Mouse (Mus musculus) neural tube, embryonic 13.5 days (tissue): ENCODE data around the gene Gpc6. TPM values are rescaled to one million over a fixed set of nuclear protein-coding genes. Genes with fewer than 3 reads are reported as not detected.

Source experiments
- ATAC-seq: fragments of 200-750 bp; cut with Nextera tagmentation; 2 replicates; pipeline ENCODE4 v1.8.0; 2017; ENCODE audit warnings: low read depth, mild to moderate bottlenecking, moderate TSS enrichment, moderate library complexity
- H3K27ac ChIP-seq: fragments of 300-500 bp; sonication (generic); replicated peaks from 2 replicates; pipeline ENCODE4 v1.5.1; 2015; ENCODE audit warnings: moderate library complexity, mild to moderate bottlenecking, inconsistent platforms
- H3K27me3 ChIP-seq: fragments of 300-500 bp; sonication (generic); 2 replicates; pipeline ENCODE4 v1.6.1; 2015; ENCODE audit warnings: mild to moderate bottlenecking, inconsistent platforms
- H3K36me3 ChIP-seq: fragments of 300-500 bp; sonication (generic); 2 replicates; pipeline ENCODE4 v1.6.1; 2015; ENCODE audit warnings: mild to moderate bottlenecking, inconsistent platforms
- H3K4me1 ChIP-seq: fragments of 300-500 bp; sonication (generic); replicated peaks from 2 replicates; pipeline ENCODE4 v1.6.1; 2015; ENCODE audit warnings: inconsistent platforms
- H3K4me2 ChIP-seq: fragments of 300-500 bp; sonication (generic); 2 replicates; pipeline ENCODE4 v1.6.1; 2015; ENCODE audit warnings: inconsistent platforms, mild to moderate bottlenecking, moderate library complexity
- H3K4me3 ChIP-seq: fragments of 300-500 bp; sonication (generic); 2 replicates; pipeline ENCODE4 v1.5.1; 2015; ENCODE audit warnings: mild to moderate bottlenecking, inconsistent platforms
- H3K9ac ChIP-seq: fragments of 300-500 bp; sonication (generic); 2 replicates; pipeline ENCODE4 v1.6.1; 2015; ENCODE audit warnings: moderate library complexity, mild to moderate bottlenecking, inconsistent platforms
- H3K9me3 ChIP-seq: fragments of 300-500 bp; sonication (generic); 2 replicates; pipeline ENCODE4 v1.6.1; 2016; ENCODE audit warnings: inconsistent platforms
- WGBS: fragments of 180-500 bp; shearing (Covaris S2); methylation state at CpG from one replicate; pipeline ENCODE4 v1.1.7; 2015; 5-methylcytosine and 5-hydroxymethylcytosine counted together
- polyA plus RNA-seq: library from polyadenylated mRNA; unstranded; fragments of >200 nt; fragmentation: Nextera tagmentation; extraction: Ambion mirVana; gene quantifications from 2 replicates; pipeline ENCODE4 v1.2.1, GENCODE M21; 2015

The Gpc6 gene
- polyA plus RNA-seq, 1 experiment from 2014 or later: 22.1 TPM

DNA sequence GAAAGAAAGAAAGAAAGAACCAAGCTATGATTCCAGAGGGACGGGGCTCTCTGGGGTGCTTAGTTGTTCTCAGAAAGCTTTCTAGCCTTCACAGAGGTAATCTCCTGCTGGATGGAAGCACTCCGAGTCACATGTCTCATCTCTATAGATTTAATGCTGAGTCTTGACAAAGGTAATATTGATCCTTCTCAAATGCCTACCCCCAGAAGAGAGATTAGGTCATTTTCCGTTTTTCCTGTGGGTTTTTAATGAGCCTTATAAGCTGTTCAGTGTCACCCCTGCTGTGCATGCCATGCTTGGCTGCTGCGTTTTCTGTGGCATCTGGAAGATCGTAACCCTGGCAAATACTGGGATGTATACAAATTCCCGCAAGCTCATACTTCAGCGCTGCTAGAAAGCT, 527.0 kb downstream of the Gpc6 start:
- no peaks in the 10 kb centered on the region for H3K27me3 ChIP-seq
- H3K9me3 ChIP-seq: no peaks in the 10 kb centered on the region
- H3K36me3 ChIP-seq: no peaks in the 10 kb centered on the region
- peak; percentile 69; the same call in 1 of the 2 replicates for ATAC-seq
- H3K4me3 ChIP-seq: no peak overlapping the region
- H3K27ac ChIP-seq: no peak overlapping the region
- no peak overlapping the region for H3K9ac ChIP-seq
- peak overlapping the region; percentile 20; the same call in 1 of the 2 replicates for H3K4me2 ChIP-seq
- WGBS: 44% methylated on average over 7 of the region's 7 CpGs
- H3K4me1 ChIP-seq: peaks cover 4% of the 10 kb centered on the region

DNA sequence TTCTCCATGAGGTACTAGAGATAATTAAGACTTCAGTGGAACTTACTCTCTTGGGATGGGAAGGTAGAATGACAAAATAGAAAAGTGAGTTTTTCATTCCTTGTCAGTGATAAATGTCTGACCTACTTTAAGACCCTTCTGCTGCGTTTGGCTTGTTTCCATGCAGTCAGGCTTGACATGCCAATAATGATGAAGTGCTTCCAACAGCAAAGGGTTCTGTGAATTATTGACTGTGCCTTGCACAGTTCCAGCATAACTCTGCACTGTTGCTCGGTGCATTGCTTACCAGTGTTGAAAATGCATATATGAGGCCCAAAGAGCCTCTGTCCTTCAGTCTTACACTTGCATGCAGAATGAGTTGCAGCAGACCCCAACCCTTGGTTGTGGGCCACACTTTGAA, 548.3 kb downstream of the Gpc6 start:
- H3K4me1 ChIP-seq: no peaks in the 10 kb centered on the region
- no peak overlapping the region for H3K4me2 ChIP-seq
- no peak overlapping the region for H3K9ac ChIP-seq
- no peak overlapping the region for H3K4me3 ChIP-seq
- 63% methylated on average over 2 of the region's 2 CpGs for WGBS
- no peaks in the 10 kb centered on the region for H3K27me3 ChIP-seq
- H3K27ac ChIP-seq: no peak overlapping the region
- no peaks in the 10 kb centered on the region for H3K9me3 ChIP-seq
- ATAC-seq: no peak
- no peaks in the 10 kb centered on the region for H3K36me3 ChIP-seq

DNA sequence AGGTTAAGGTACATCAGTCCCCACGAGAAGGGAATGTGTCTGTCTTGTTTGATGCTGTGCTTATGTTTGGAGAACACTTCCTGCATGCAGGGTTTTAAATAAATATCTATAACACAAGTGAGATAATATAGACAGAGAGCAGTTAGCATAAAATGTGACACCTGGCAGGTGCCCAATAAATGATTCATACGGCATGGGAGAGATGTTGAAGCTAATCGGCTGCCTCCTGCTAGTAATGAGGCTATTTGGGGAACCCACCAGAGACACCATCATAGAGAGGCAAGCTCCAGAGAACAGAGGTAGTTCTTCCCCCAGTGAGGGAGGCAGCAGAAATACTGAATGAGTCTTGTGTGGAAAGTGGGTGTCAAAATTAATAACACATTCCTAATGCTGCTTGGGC, 553.8 kb downstream of the Gpc6 start:
- Histone ChIP-seq H3K4me2 (no peak overlapping the region), H3K4me1 (0 out of 2 replicates have a peak, but pooled peaks cover 12% of the 10 kb centered on the region), H3K27ac (no peak overlapping the region), H3K4me3 (no peak overlapping the region), H3K9me3 (no peaks in the 10 kb centered on the region), H3K27me3 (no peaks in the 10 kb centered on the region), H3K9ac (no peak overlapping the region), H3K36me3 (no peaks in the 10 kb centered on the region)
- peak; percentile 40; the same call in 1 of the 2 replicates for ATAC-seq
- 50% methylated on average over 3 of the region's 3 CpGs for WGBS

DNA sequence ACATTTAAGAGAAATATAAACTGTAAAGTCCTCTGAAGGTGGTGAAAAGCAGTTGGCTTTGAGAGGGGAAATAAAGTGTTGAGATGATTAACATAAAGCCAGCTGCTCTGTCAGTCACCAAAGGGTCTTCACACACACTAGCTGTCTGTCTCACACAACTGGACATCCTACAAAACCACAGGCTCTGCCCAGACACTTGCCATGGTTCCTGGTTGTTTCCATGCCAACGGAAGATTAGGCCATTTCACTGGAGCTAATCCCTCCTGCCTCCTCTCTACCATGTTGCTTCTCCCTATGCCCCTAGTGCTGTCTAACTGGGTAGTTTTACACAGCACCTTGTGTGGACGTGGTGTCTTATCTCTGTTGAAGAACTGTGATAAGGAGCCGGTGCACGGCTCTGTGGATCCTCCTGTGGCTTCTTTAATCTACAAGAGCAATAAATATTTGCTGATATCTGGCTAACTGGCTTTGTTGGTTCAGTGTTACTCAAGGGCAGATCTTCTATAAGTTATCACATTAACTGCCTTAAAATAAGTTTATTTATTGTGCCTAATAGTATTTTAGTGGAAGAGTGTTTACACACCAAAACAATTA, 562.1 kb downstream of the Gpc6 start:
- WGBS: 81% methylated on average over 4 of the region's 4 CpGs
- no peak for ATAC-seq
- no peaks in the 10 kb centered on the region for H3K9me3 ChIP-seq
- H3K36me3 ChIP-seq: no peaks in the 10 kb centered on the region
- H3K27me3 ChIP-seq: no peaks in the 10 kb centered on the region
- no peak overlapping the region for H3K4me3 ChIP-seq
- H3K27ac ChIP-seq: no peak overlapping the region
- peaks cover 10% of the 10 kb centered on the region for H3K4me1 ChIP-seq
- no peak overlapping the region for H3K9ac ChIP-seq
- no peak overlapping the region for H3K4me2 ChIP-seq

DNA sequence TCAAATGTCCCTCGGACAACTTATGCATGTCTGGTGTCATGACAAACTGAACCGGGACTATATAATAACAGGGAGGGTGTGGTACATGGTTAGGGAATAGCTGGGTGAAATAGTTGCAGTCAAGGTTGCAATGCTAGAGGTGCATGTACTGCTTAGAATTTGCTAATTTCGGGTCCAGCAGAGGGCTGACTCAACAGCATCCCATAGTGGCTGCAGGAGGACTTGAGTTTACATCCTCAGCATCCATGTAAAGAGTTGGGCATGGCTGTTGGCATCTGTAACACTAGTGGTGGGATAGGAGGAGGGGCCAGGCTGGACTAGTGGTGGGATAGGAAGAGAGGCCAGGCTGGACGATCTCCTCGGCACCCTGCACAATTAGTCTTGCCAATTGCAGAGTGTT, 565.4 kb downstream of the Gpc6 start:
- H3K27ac ChIP-seq: no peak overlapping the region
- no peaks in the 10 kb centered on the region for H3K9me3 ChIP-seq
- peaks cover 10% of the 10 kb centered on the region for H3K4me1 ChIP-seq
- no peak overlapping the region for H3K9ac ChIP-seq
- ATAC-seq: no peak
- no peaks in the 10 kb centered on the region for H3K27me3 ChIP-seq
- H3K4me2 ChIP-seq: no peak overlapping the region
- no peaks in the 10 kb centered on the region for H3K36me3 ChIP-seq
- no peak overlapping the region for H3K4me3 ChIP-seq
- 75% methylated on average over 5 of the region's 5 CpGs for WGBS

DNA sequence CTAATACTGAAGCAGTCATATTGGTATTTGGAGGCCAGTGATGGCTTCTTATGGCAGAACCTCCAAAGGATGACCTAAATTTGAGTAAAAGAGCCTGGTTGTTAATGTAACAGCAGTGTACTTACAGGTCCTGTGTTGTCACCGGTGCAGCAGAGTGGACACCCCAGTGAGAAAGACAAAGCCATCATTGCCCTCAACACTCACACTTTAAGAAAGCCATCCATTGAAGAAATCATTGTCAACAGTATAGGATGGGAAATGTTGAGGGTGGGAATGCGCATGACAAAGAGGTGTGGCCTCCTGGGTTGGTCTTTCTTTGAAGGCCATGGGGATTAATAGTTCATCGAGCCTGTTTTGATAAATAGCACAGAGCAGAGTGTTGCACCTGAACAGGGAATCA, 570.0 kb downstream of the Gpc6 start:
- 60% methylated on average over 3 of the region's 3 CpGs for WGBS
- H3K9ac ChIP-seq: no peak overlapping the region
- no peak for ATAC-seq
- no peaks in the 10 kb centered on the region for H3K36me3 ChIP-seq
- no peaks in the 10 kb centered on the region for H3K27me3 ChIP-seq
- no peak overlapping the region for H3K27ac ChIP-seq
- no peak overlapping the region for H3K4me2 ChIP-seq
- peaks cover 4% of the 10 kb centered on the region; the same call in 1 of the 2 replicates for H3K4me1 ChIP-seq
- no peaks in the 10 kb centered on the region for H3K9me3 ChIP-seq
- H3K4me3 ChIP-seq: no peak overlapping the region

DNA sequence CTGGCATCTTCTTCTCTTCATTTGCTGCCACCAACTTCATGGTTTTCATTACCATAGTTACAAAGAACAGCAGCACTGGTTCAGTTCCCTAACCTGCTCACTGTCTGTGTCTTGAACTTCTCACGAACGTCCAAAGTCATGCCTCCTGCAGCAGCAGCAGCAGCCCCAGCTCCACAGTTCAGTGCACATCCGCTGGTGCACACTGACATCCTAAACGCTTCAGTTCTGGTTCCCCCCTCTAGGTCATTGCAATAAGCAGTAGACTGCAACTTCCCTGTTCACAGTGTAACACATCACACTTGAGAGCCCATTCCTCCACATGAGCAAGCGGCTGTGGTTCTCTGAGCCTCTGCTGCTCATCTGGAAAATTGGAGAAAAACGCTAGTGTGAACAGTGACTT, 573.7 kb downstream of the Gpc6 start:
- H3K9ac ChIP-seq: no peak overlapping the region
- H3K27me3 ChIP-seq: no peaks in the 10 kb centered on the region
- H3K27ac ChIP-seq: no peak overlapping the region
- H3K4me1 ChIP-seq: no peaks in the 10 kb centered on the region
- no peak overlapping the region for H3K4me2 ChIP-seq
- no peak overlapping the region for H3K4me3 ChIP-seq
- H3K9me3 ChIP-seq: no peaks in the 10 kb centered on the region
- WGBS: 67% methylated on average over 6 of the region's 6 CpGs
- no peak for ATAC-seq
- no peaks in the 10 kb centered on the region for H3K36me3 ChIP-seq

DNA sequence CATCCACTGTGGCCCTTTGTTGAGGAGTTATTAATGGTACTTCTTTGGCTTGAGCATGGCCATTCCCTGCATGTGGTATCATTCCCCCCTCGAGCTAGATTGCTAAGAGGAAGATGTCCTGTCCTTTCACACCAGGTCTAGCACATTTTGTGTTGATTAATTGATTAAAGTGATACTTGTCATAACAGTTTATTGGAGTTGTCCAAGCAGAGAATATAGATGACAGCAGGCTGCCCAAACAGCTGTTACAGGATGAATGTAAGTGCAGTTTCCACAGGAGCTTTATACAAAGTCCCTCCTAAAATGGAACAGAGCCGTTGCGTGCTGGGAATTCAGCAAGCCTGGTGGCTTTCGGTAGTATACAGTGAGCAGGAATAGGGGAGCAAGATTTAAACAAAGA, 574.2 kb downstream of the Gpc6 start:
- Histone ChIP-seq H3K27ac (no peak overlapping the region), H3K27me3 (no peaks in the 10 kb centered on the region), H3K36me3 (no peaks in the 10 kb centered on the region), H3K9ac (no peak overlapping the region), H3K4me2 (no peak overlapping the region), H3K9me3 (no peaks in the 10 kb centered on the region), H3K4me3 (no peak overlapping the region), H3K4me1 (no peaks in the 10 kb centered on the region)
- no peak for ATAC-seq
- 64% methylated on average over 4 of the region's 4 CpGs for WGBS

DNA sequence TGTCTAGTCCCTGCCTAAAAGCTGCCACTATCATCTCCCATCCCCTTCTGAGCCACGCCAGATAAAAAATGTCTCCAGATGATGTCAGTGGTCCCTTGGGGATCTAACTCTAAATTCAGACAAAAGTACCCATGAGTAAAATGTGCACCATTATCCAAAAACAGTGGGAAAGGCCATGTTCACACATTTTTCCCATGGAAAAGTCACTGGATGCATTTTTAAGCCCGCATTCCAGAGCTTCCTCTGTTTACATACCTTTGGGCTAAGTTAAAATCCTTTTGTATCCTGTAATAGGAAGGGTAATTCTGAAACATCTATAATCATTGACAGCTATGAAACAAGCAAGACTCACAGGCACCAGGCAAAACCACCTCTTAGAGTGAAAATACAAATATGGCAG, 589.7 kb downstream of the Gpc6 start:
- no peaks in the 10 kb centered on the region for H3K27me3 ChIP-seq
- H3K9ac ChIP-seq: no peak overlapping the region
- no peak for ATAC-seq
- H3K4me2 ChIP-seq: no peak overlapping the region
- H3K4me3 ChIP-seq: no peak overlapping the region
- 75% methylated on average over 2 of the region's 2 CpGs for WGBS
- H3K4me1 ChIP-seq: peaks cover 16% of the 10 kb centered on the region
- H3K36me3 ChIP-seq: no peaks in the 10 kb centered on the region
- no peak overlapping the region for H3K27ac ChIP-seq
- no peaks in the 10 kb centered on the region for H3K9me3 ChIP-seq

DNA sequence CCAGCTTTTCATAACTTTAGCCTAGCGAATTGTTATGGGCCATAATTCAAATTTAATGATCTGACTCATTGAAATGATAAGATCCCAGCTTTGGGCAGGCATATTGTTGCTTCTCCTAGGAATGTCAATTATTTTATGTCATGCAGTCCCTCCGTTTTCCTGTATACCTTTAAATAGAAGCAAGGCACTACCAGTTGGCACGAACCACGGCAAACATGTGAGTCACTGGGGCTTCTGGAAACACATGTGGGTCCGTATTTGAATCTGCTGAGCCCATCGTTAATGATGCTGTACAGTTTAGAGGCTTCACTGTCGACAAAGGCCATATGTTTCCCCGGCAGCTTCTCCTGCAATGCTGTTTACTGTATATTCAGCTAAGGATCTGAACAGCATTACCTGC, 594.5 kb downstream of the Gpc6 start:
- Histone ChIP-seq H3K4me2 (no peak overlapping the region), H3K9ac (no peak overlapping the region), H3K4me3 (no peak overlapping the region), H3K27ac (0 out of 2 replicates have a peak overlapping the region, but pooled peaks have one; percentile 49), H3K36me3 (no peaks in the 10 kb centered on the region), H3K4me1 (peaks cover 13% of the 10 kb centered on the region), H3K27me3 (no peaks in the 10 kb centered on the region), H3K9me3 (no peaks in the 10 kb centered on the region)
- 55% methylated on average over 8 of the region's 8 CpGs for WGBS
- ATAC-seq: peak; percentile 47

DNA sequence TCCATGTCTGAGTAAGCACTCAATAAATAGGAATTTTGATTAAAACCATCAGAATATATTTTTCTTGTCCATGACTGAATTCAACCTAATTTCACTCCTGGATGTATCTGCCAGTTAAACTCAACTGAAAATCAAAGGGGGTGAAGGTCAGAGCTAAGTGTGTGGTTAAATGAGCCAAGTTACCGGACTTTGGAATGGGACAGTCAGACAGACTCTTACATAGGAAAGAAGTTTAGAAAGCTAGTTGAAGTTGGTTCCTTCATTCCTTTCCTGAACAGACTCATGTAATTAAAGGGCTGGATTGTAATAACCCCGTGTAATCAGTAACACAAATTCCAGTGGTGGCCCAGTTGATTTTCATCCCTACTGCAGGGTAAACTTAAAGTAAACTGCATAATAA, 595.6 kb downstream of the Gpc6 start:
- Histone ChIP-seq H3K4me3 (no peak overlapping the region), H3K4me2 (no peak overlapping the region), H3K9ac (no peak overlapping the region), H3K9me3 (no peaks in the 10 kb centered on the region), H3K4me1 (peaks cover 13% of the 10 kb centered on the region), H3K27ac (no peak overlapping the region), H3K27me3 (no peaks in the 10 kb centered on the region), H3K36me3 (no peaks in the 10 kb centered on the region)
- no peak for ATAC-seq
- 95% methylated on average over 2 of the region's 2 CpGs for WGBS

DNA sequence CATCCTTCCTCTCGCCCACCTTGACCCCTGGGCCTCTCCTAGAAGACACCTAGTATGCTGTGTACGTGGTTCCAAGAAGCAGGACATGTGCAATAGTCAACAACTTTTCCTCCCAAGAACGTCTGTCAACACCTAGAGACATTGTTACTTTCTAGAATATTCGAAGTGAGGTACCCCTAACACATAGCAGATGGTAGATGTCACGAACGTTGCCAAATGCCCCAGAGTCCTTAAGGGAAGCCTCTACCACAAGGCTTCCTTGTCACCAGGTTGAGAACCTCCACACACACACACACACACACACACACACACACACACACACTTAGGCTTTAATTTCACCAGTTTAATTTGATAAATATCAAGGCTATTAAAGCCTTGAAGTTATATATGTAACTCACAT, 600.0 kb downstream of the Gpc6 start:
- no peak overlapping the region for H3K4me2 ChIP-seq
- no peaks in the 10 kb centered on the region for H3K36me3 ChIP-seq
- H3K9ac ChIP-seq: no peak overlapping the region
- no peak for ATAC-seq
- H3K4me3 ChIP-seq: no peak overlapping the region
- H3K27me3 ChIP-seq: no peaks in the 10 kb centered on the region
- no peaks in the 10 kb centered on the region for H3K9me3 ChIP-seq
- no peak overlapping the region for H3K27ac ChIP-seq
- no peaks in the 10 kb centered on the region for H3K4me1 ChIP-seq
- 88% methylated on average over 6 of the region's 6 CpGs for WGBS

DNA sequence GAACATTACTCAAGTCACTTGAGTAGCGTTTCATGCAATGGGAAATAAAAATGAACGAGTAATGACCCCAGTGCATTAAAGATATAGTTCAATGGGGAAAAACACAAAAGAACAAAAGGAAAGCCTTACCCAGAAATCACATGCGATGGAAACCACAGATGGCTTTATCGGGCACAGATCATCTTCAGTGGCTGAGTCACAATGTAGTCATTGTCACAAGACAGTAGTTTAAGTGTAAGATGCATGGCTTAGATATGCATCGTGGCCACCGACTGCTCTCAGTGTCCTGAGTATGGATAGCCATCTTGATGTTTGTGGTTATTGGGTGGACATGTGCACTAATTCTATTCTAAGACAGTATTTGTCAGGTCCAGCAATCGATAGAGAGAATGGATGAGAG, 601.9 kb downstream of the Gpc6 start:
- H3K9me3 ChIP-seq: no peaks in the 10 kb centered on the region
- H3K9ac ChIP-seq: no peak overlapping the region
- WGBS: 80% methylated on average over 7 of the region's 7 CpGs
- H3K4me3 ChIP-seq: no peak overlapping the region
- H3K36me3 ChIP-seq: no peaks in the 10 kb centered on the region
- H3K4me2 ChIP-seq: no peak overlapping the region
- no peak overlapping the region for H3K27ac ChIP-seq
- H3K27me3 ChIP-seq: no peaks in the 10 kb centered on the region
- no peaks in the 10 kb centered on the region for H3K4me1 ChIP-seq
- no peak for ATAC-seq
